28 mouse cellular contexts compared by ENCODE assay signal in the genomic region with DNA sequence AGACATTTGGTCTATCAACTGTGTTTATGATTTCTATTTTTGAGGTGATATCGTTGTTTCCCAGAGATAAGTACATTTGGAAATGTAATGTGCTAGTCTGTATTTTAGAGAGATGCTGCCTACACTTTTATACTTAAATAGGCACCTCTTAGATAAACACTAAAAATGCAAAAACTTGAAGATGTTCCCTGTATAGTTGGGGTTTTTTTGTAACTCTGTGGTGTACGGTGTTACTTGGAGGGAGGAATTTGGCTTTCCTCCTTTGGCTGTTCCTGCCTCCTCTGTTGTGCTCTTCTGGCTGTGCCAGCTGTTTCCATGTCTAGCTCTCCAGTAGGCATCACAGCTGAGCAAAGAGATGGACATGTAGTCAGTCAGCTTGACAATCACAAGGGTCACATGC.
DNase-seq lines count a peak whose midpoint lies in the region; ATAC-seq lines count a peak whose summit lies in the region.
"Had no signal": no experiment of that assay in that cellular context is flagged by ENCODE, and none has a peak within 500 bp of the region (broad histone marks: within the 10 kb centered on the region; RNA-seq: fewer than 3 reads in every experiment).

No protein-coding gene starts in this region.

- H3K27ac ChIP-seq in midbrain, embryonic 11.5 days (ENCODE audit: low read depth, low read length) = no peak overlapping the region
- no peak overlapping the region for H3K27ac ChIP-seq in midbrain, embryonic 15.5 days
- H3K27ac ChIP-seq: embryonic facial prominence, embryonic 10.5 days; embryonic facial prominence, embryonic 13.5 days; forebrain, embryonic 12.5 days; forebrain, embryonic 15.5 days; heart, adult 2 months; heart, embryonic 10.5 days; heart, embryonic 13.5 days; hindbrain, embryonic 14.5 days; hindbrain, postnatal 0 days had no signal

- no peaks in the 10 kb centered on the region for H3K4me1 ChIP-seq in midbrain, embryonic 11.5 days (ENCODE audit: control insufficient read depth, insufficient read depth, low read length)
- H3K4me1 ChIP-seq in midbrain, embryonic 15.5 days = no peaks in the 10 kb centered on the region
- H3K4me1 ChIP-seq: embryonic facial prominence, embryonic 10.5 days; embryonic facial prominence, embryonic 13.5 days had no signal

- H3K27me3 ChIP-seq in midbrain, embryonic 11.5 days (ENCODE audit: control insufficient read depth, insufficient read depth, low read length) = no peaks in the 10 kb centered on the region
- H3K27me3 ChIP-seq in midbrain, embryonic 15.5 days (replicated peaks) = no peaks in the 10 kb centered on the region
- H3K27me3 ChIP-seq: embryonic facial prominence, embryonic 13.5 days; forebrain, embryonic 12.5 days; forebrain, embryonic 15.5 days; heart, embryonic 13.5 days had no signal

- DNase-seq in left cerebral cortex, adult 11 months (ENCODE audit: low spot score) = peak; percentile 28
- DNase-seq in left cerebral cortex, postnatal 10 days (ENCODE audit: extremely low spot score in 1 of 2, low spot score in 2 of 2) = no peak
- peak; percentile 26 for DNase-seq in midbrain, embryonic 11.5 days (ENCODE audit: low spot score, missing footprints)
- peak; percentile 57 for DNase-seq in telencephalon, adult 2 months (ENCODE audit: low read depth, low spot score)
- no peak for DNase-seq in urinary bladder, postnatal 14 days (ENCODE audit: low spot score)
- DNase-seq: adrenal gland, adult 2 months; adrenal gland, postnatal 14 days; cerebellum, adult 11-12 months; cerebellum, adult 8-10 months; cerebellum, postnatal 10 days; cerebellum, postnatal 36 days; embryo, embryonic 11 days; gastrocnemius, postnatal 10 days; gastrocnemius, postnatal 36 days; heart, adult 2 months; heart, postnatal 14 days; heart, postnatal 4 days had no signal

- intact Hi-C loops in left cerebral cortex, postnatal 10 days (cut with DNase I) = no loop called here

- H3K9me3 ChIP-seq in midbrain, embryonic 11.5 days (ENCODE audit: control insufficient read depth, low read length) = no peaks in the 10 kb centered on the region
- no peaks in the 10 kb centered on the region for H3K9me3 ChIP-seq in midbrain, embryonic 15.5 days
- H3K9me3 ChIP-seq: embryonic facial prominence, embryonic 10.5 days; embryonic facial prominence, embryonic 13.5 days; forebrain, embryonic 12.5 days; forebrain, embryonic 15.5 days; heart, embryonic 10.5 days; heart, embryonic 13.5 days had no signal

- H3K9ac ChIP-seq in midbrain, embryonic 11.5 days (ENCODE audit: low read length) = no peak overlapping the region
- no peak overlapping the region for H3K9ac ChIP-seq in midbrain, embryonic 15.5 days
- H3K9ac ChIP-seq: embryonic facial prominence, embryonic 13.5 days; forebrain, embryonic 12.5 days; forebrain, embryonic 15.5 days; heart, embryonic 13.5 days; hindbrain, embryonic 14.5 days had no signal

- no peak for ATAC-seq in midbrain, embryonic 11.5 days (ENCODE audit: low FRiP score)
- ATAC-seq in midbrain, embryonic 15.5 days (replicated peaks) = no peak
- ATAC-seq: CD4-positive, CD25-positive, alpha-beta regulatory T cell, adult 4 months; forebrain, embryonic 15.5 days; hindbrain, postnatal 0 days had no signal

- H3K4me2 ChIP-seq in midbrain, embryonic 11.5 days = no peak overlapping the region
- no peak overlapping the region for H3K4me2 ChIP-seq in midbrain, embryonic 15.5 days
- H3K4me2 ChIP-seq: embryonic facial prominence, embryonic 13.5 days; forebrain, embryonic 12.5 days; forebrain, embryonic 15.5 days; heart, embryonic 13.5 days; hindbrain, embryonic 14.5 days had no signal

- H3K4me3 ChIP-seq in midbrain, embryonic 11.5 days (ENCODE audit: low read depth, low read length) = no peak overlapping the region
- no peak overlapping the region for H3K4me3 ChIP-seq in midbrain, embryonic 15.5 days
- H3K4me3 ChIP-seq: embryonic facial prominence, embryonic 10.5 days; embryonic facial prominence, embryonic 13.5 days; erythroblast, embryonic 14.5 days; forebrain, embryonic 12.5 days; forebrain, embryonic 15.5 days; heart, adult 2 months; heart, embryonic 10.5 days; heart, embryonic 13.5 days had no signal

- 96% methylated on average over 2 of the region's 2 CpGs for WGBS in midbrain, embryonic 11.5 days
- 95% methylated on average over 2 of the region's 2 CpGs for WGBS in midbrain, embryonic 15.5 days

- H3K36me3 ChIP-seq in midbrain, embryonic 11.5 days (ENCODE audit: control insufficient read depth, insufficient read depth, low read length) = no peaks in the 10 kb centered on the region
- no peaks in the 10 kb centered on the region for H3K36me3 ChIP-seq in midbrain, embryonic 15.5 days (replicated peaks)
- H3K36me3 ChIP-seq: embryonic facial prominence, embryonic 10.5 days; embryonic facial prominence, embryonic 13.5 days; forebrain, embryonic 12.5 days; forebrain, embryonic 15.5 days; heart, embryonic 10.5 days; heart, embryonic 13.5 days had no signal

Comparison
In these comparisons a context has a peak if more than half of its experiments do, and no peak if none do; other contexts are left out.
1. DNase-seq: peak in left cerebral cortex, adult 11 months (single experiment), midbrain, embryonic 11.5 days (single experiment) and telencephalon, adult 2 months (single experiment); none in left cerebral cortex, postnatal 10 days (0 of 2) and urinary bladder, postnatal 14 days (single experiment).